Mouse (Mus musculus): ENCODE results near the gene Gm8180.
"Not testable (repeated sequence)": the region's sequence is repeated elsewhere in the genome, so short reads cannot be mapped to it uniquely, and the experiment has no call there.

- TF ChIP-seq CTCF (IDR thresholded peaks at IDR 0.05; ENCODE audit: control insufficient read depth, insufficient read depth, insufficient replicate concordance, low read depth, low read length) = not testable (repeated sequence)
- TF ChIP-seq POLR2A (IDR thresholded peaks at IDR 0.05; ENCODE audit: control insufficient read depth, low read depth, low read length) = peak; percentile 45; the same call in 1 of the 2 replicates
Measured at GRCm38 (mm10) chr14:43796905-43797470, 12.4 kb upstream of the Gm8180 start.
